Mouse (Mus musculus) layer of hippocampus, adult 8-10 months (tissue): ENCODE results near the gene Tmem243. TPM values are rescaled to one million over a fixed set of nuclear protein-coding genes. Genes with fewer than 3 reads are reported as not detected.
A peak's percentile ranks its signal among the peaks of the same experiment; 100 is the strongest.
"Not testable (repeated sequence)": the region's sequence is repeated elsewhere in the genome, so short reads cannot be mapped to it uniquely, and the experiment has no call there.

Source experiments
- DNase-seq, 2 experiments: peaks; one replicate each; pipeline ENCODE4 v3.0.0; 2022; ENCODE audit warnings: low spot score in 2 of 2
- total RNA-seq, 4 experiments: library from RNA; stranded (reverse); gene quantifications; 2 replicates each; pipeline ENCODE4 v1.2.4; 2022

The Tmem243 gene
- total RNA-seq, 4 experiments from 2014 or later, result 12.0 to 14.8 (median 13.7) TPM

- DNase-seq, result no peak
Observed at GRCm38 (mm10) chr5:9106806-9107205, 6.3 kb downstream of the Tmem243 start.

- no peak for DNase-seq
Observed at GRCm38 (mm10) chr5:9107296-9108089, 7.0 kb downstream of the Tmem243 start.

- no peak for DNase-seq
Observed at GRCm38 (mm10) chr5:9108490-9108889, 8.0 kb downstream of the Tmem243 start.

- no peak for DNase-seq
Observed at GRCm38 (mm10) chr5:9109582-9109981, 9.1 kb downstream of the Tmem243 start.

GRCm38 (mm10) chr5:9111285-9111684, 10.8 kb downstream of the Tmem243 start:
- no peak for DNase-seq

GRCm38 (mm10) chr5:9111759-9112158, 11.3 kb downstream of the Tmem243 start:
- DNase-seq, result peak in 1 of 2 experiments; percentile 46

GRCm38 (mm10) chr5:9114162-9114561, 13.7 kb downstream of the Tmem243 start:
- no peak for DNase-seq

GRCm38 (mm10) chr5:9124134-9124533, 23.7 kb downstream of the Tmem243 start:
- no peak for DNase-seq

GRCm38 (mm10) chr5:9128566-9128965, 28.1 kb downstream of the Tmem243 start:
- DNase-seq, result peak; percentile 50 to 71

- no peak for DNase-seq
Observed at GRCm38 (mm10) chr5:9131786-9132185, 31.3 kb downstream of the Tmem243 start.

GRCm38 (mm10) chr5:9135588-9135987, 35.1 kb downstream of the Tmem243 start:
- no peak for DNase-seq

- DNase-seq, result no peak
Observed at GRCm38 (mm10) chr5:9140724-9141123, 40.3 kb downstream of the Tmem243 start.

- no peak for DNase-seq
Observed at GRCm38 (mm10) chr5:9142376-9142775, 41.9 kb downstream of the Tmem243 start.

- DNase-seq, result no peak
Observed at GRCm38 (mm10) chr5:9149273-9149850, 48.9 kb downstream of the Tmem243 start.

GRCm38 (mm10) chr5:9156746-9157145, 56.3 kb downstream of the Tmem243 start:
- no peak for DNase-seq

GRCm38 (mm10) chr5:9157336-9157735, 56.9 kb downstream of the Tmem243 start:
- DNase-seq, result no peak

- DNase-seq, result peak in 1 of 2 experiments; percentile 8
Observed at GRCm38 (mm10) chr5:9160831-9161455, 60.5 kb downstream of the Tmem243 start.

GRCm38 (mm10) chr5:9161456-9162041, 61.1 kb downstream of the Tmem243 start, which contains the start of gene Dmtf1:
Gene Dmtf1, minus strand, starts transcription at chr5:9161776.
- DNase-seq, result peak; percentile 87 to 89

GRCm38 (mm10) chr5:9162088-9162487, 61.6 kb downstream of the Tmem243 start:
- peak in 1 of 2 experiments; percentile 17 for DNase-seq

GRCm38 (mm10) chr5:9163411-9163810, 62.9 kb downstream of the Tmem243 start:
- no peak for DNase-seq

- not testable (repeated sequence) for DNase-seq
Observed at GRCm38 (mm10) chr5:9165151-9165550, 64.7 kb downstream of the Tmem243 start.

GRCm38 (mm10) chr5:9166366-9166765, 65.9 kb downstream of the Tmem243 start:
- no peak for DNase-seq
